Mouse (Mus musculus) left cerebral cortex, postnatal 10 days (tissue): ENCODE measurements at regions not wholly inside any gene's neighbourhood (a gene's known extent, or its start where the extent isn't known, plus 50 kb on each side); places are given as distances from the start of the nearest gene placed in this dataset.

Experiments
- DNase-seq, 2 experiments: peaks; one replicate each; pipeline ENCODE4 v3.0.0; 2021 to 2022; ENCODE audit warnings: low spot score in 2 of 2, mixed read lengths in 1 of 2; ENCODE audit errors: extremely low spot score in 1 of 2
- intact Hi-C: fragments of 180-260 bp; cut with DNase I; formaldehyde crosslinking; loops from one replicate; pipeline ENCODE4 v1.15.1; 2025

DNA sequence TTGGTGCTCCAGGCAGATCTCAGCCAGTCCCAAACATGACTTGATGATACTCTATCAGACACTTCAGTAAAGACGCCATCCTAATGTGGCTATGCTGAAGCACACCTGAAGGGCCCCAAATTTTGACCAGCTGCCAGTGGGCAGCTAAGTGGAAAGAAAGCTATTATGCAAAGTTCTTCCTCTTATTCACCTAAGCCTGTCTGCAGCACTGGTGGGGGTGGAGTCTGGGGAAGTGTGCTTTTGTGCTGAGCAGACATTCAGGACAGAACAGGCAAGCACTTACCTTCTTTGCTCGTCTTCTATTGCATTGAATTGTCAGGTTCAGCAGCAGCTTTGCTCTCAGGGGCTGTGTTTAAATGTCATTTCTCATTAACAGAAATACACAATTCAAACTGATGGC lies 200.7 kb downstream of the Pla2g4a start:
- intact Hi-C loops, result no loop called here
- no peak for DNase-seq

DNA sequence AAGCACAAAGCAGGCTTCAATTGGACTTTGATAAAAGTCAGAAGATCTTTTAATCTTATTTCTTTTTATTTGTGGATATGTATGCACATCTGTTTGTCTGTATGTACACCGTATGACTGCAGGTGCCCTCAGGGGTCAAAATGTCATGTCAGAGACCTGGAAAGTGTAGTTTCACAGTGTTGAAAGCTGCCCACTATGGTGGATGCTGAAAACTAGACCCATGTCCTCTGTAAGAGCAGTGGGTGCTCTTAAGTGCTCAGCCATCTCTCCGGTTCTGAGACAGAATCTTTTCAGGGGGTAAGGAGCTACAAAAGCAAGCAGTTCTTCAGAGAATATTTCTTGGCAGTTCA lies 202.3 kb downstream of the Pla2g4a start:
- intact Hi-C loops, result loop anchor here (5.0 kb wide), 1 partner anchor 211 kb away; no protein-coding TSS in a partner anchor

DNA sequence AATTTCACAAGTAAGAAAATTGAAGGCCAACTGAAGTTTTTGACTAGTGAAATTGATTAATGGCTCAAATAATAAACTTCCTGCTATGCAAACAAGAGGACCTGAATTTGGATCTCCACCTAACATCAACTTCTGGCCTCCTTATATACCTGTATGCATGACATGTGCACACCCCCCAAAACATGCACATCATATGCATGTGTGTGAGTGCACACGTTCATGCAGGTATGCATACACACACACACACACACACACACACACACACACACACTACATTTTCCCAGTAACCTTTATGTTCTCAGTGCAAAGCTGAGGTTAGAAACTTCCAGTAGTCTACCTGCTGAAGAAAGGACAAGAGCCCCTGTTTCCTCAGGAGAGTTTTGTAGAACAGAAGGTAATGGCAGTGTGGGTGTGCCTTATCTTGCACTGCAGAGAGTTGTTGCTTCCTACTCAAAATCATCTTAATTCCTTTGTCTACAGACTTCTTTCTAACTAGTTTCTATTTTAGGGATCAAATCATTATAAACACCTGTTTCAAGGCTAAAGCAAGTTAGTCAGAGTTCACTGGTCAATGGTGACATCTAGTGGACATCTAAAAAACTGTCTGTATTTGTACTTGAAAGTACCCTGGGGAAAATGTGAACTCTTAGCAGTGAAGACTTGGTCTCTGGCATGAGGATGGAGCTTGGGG lies 202.9 kb downstream of the Pla2g4a start:
- intact Hi-C loops, result loop anchor here (5.0 kb wide), 1 partner anchor 211 kb away; no protein-coding TSS in a partner anchor
- DNase-seq, result peak in 1 of 2 experiments; percentile 71

More for the DNA sequence above, 202.3 kb downstream of the Pla2g4a start:
- no peak for DNase-seq

DNA sequence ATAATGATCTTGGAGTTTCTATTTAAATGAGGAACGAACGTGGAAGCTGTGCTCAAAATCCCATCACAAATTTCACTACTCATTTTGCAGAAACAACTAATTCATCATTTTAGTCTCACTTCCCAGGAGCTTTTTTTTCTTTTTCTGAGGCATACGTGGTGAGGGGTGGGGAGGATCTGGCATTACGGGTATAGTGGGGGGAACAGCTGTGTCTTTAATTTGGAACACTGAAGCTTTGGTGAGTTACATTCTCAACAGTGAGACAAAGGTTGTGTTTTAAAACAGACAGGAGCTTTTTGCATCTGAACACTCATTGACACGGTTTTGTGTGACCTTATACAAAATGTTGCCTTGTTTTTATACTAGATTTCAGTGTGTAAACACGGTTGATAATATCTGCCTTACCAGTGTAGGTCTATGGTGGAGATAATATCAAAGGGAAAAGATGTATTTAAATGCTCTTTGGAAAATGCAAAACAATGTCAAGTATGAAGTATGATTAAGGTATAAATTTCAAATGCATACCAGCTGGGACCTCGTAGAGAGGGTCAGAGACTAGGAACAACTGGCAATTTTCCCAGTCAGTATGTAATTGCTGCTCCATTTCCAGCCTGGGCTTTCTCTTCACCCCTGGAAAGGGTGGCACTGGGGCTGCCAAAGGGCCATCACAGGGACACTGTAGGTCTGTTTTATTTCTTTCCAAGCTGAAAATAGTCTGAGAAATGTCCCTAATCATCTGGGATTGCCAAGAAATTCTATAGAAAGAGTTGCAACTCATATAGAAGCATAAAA lies 207.6 kb downstream of the Pla2g4a start:
- intact Hi-C loops, result no loop called here
- no peak for DNase-seq

DNA sequence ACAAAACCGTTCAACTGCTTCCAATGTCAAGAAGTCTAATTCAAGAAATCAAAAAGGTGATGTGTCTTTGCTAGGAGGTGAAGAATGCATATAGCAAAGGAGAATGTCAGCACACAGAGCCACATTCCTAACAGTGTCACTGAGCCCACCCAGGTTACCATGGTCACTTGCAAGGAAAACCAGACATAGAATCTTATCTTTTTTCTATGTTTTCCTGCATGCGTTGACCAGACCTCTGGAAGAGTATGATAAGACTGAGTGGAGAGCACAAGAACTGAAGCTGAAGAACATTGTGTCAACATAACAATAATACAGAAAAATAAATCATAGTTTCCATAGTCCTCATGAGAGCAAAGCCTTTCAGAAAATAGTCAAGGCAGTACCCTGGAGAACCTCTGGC lies 211.7 kb downstream of the Pla2g4a start:
- DNase-seq, result no peak
- intact Hi-C loops, result no loop called here

DNA sequence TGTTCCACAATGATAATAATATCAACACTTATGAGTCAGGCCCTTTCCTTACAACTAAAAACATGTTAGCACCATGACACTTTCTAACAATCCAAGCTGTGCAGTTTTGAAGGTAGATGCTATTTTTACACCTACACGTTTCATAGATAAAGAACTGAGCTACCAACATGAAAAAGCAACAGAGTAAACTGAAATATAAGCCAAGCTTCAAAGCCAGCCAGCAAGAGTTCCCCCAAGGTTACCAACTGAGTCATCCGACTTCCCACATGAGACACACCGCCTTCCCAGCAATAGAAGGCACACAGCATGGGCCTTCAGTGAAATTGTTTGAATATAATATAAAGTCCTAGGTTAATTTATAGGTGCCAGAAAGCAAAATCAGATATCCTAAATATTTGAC lies 222.1 kb downstream of the Pla2g4a start:
- intact Hi-C loops, result no loop called here
- DNase-seq, result no peak

DNA sequence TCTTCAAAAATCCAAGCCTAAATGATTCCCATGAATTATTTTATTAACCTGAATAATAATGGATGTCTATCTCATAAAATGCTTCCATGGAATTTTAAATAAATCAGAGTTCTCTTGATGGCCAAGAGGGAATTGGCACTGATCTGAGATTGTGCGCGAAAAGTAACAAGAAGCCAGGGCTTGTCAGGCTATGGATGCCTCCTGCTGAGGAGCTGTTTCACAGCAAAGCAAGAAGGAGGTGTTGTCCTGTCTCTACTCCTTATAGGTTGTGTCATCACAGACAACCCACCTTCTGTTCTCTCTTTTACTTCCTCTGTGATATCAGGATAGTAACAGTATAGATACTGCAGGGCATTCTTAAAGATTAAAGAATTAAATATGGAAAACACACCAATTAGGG lies 226.8 kb downstream of the Pla2g4a start:
- intact Hi-C loops, result no loop called here
- DNase-seq, result no peak

DNA sequence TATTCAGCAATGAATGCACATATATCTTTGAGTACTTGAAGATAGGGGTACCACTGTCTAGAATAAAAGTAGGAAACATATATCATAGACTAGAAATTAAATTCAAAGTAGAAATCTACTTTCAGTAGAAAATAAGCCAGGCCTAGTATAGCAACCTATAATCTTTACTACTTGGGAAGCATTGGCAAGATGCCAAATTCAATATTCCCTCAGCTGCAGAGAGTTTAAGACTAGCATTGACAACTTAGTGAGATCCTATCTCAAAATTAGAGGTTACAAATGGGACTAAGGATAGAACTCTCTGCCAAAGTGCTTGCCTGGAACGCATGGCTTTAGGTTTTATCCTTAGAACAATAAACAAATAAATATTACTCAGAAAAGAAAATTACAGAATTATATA lies 245.9 kb downstream of the Pla2g4a start:
- DNase-seq, result no peak
- intact Hi-C loops, result no loop called here

DNA sequence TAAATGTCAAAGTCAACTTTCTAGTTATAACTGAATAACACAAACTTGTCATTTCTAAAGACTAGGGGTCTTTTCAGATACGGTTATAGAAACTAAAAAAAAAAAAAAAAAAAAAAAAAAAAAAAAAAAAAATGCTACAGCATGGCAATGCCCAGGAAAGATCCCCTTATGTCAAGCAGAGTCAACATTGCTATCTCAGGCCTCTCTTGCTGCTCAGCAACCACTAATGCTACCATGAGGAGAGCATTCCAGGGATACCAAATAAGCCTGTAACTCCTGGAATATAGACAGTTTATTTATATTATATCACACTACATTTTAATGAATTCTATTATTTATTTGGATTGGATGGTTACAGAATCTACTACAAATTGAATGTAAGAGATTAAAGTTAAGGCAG lies 248.8 kb downstream of the Pla2g4a start:
- no peak for DNase-seq
- intact Hi-C loops, result no loop called here

DNA sequence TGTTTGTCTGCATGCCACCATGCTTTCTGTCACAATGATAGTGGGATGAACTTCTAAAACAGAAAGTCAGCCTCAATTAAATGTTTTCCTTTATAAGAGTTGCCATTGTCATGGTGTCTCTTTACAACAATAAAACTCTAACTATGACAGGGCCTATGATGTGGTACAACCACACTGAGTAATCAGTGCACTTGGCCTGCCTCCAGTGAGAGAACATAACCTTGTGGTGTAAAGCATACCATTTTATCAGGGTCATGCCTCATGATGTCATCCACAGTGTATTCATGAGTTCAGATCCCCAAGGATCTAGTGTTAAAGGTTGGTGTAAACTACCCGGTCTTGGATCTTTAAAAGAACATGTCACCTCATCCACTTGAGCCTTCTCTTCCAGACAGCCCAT lies 255.9 kb downstream of the Pla2g4a start:
- intact Hi-C loops, result no loop called here
- no peak for DNase-seq

DNA sequence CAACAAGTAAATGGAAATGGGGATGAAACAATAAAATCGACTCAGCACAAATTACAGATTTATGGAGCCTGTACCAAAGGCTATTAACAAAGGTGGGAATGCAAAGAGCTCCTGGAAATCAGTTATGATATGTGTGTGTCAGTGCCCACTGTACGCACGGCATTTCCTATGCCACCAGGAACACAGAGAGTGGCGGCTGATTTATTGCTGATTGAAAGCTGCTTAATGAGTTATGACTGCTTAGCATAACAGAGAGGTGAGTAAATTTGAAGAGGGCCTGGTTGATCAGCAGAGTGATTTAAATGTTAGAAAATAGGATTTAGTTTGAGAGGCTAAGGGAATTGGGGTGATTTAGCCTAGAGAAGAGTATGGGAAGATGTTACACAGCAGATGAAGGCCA lies 261.7 kb downstream of the Pla2g4a start:
- no peak for DNase-seq

DNA sequence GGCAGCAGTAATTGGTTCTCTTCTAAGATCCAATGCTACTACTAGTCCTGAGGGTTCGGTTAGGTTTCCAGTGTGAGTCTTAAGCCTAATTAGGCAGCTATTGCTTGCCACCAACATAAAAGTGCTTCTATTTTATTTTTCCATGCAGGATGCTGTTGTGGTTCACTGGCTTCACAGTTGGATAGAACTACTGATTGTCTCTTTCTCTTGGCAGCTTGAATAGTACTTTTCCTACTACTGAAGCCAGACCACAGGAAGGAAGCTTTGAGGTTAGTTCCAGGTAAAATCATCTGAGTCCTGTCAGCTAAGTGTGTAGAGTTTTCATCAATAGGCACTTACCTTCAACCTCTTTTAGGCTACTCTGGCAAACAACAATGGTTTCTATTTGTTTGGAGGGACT lies 286.9 kb downstream of the Pla2g4a start:
- intact Hi-C loops, result no loop called here
- DNase-seq, result no peak

More for the DNA sequence above, 261.7 kb downstream of the Pla2g4a start:
- intact Hi-C loops, result no loop called here

DNA sequence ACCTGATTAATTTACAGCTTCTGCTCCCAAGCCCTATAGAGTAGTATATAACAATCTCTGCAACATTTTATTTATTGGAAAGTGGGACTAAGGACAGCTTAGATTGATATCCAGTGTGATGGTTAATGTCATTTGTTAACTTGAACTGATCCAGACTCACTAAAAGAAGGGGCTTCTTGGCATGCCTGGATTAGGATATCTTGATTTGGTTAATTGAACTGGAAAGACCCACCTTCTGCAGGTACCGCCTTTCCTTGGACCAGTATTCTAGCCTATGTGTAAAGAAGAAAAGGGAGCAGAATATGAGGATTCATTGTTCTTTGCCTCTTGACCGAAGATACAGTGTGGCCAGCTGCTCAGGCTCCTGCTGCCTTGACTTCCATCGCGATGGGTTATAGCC lies 288.5 kb downstream of the Pla2g4a start:
- no peak for DNase-seq
- intact Hi-C loops, result no loop called here

DNA sequence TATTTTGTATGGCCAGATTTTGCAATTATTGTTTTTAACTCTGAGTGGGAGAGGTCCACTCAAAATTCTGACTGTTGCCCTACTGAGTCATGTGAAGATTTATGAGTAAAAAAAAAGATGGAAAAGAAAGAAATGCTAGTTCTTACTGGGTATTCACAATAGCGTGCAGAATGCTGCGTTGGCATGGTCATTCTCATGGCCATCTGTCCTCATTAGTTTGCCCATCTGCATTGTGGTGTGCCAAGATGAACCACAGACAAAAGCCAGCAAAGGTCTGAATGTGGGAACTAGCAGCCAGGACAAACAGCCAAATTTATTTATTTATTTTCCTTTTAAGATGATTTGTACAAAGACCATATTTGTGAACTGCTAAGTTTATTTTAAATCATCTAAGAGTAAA lies 289.0 kb downstream of the Pla2g4a start:
- no peak for DNase-seq
- intact Hi-C loops, result no loop called here

DNA sequence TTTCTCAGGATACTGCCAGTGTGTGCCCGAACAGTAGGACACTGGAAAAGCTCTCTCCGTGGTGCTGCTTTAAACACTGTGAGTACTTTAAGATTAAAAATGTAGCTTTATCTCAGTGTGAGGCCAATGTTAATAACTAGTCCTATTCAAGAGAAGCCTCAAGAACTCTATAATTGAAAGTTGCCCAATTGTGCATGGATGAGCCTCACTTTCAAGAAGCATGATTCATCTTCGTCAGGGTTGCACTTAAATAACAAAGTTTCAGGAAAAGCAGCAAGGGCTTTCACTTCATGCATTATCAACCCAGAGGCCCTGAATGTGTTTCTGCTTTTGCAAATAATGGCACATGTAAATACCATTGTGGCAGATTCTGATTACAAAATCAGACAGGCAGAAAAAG lies 290.0 kb downstream of the Pla2g4a start:
- intact Hi-C loops, result loop anchor here (2.0 kb wide), 1 partner anchor 14 kb away; no protein-coding TSS in a partner anchor
- no peak for DNase-seq
